Mouse (Mus musculus) thymus, adult 2 months (tissue): ENCODE measurements around the gene Hist1h2ai. TPM values are rescaled to one million over a fixed set of nuclear protein-coding genes. Genes with fewer than 3 reads are reported as not detected.
"Not testable (repeated sequence)": the region's sequence is repeated elsewhere in the genome, so short reads cannot be mapped to it uniquely, and the experiment has no call there.

ENCODE experiments used
- DNase-seq: peaks from one replicate; pipeline ENCODE4 v3.0.0; 2021
- H3K27ac ChIP-seq: fragments of 200-500 bp; 2 replicates; pipeline ENCODE4 v1.5.1; 2012; ENCODE audit warnings: low read length, control low read depth; ENCODE audit not compliant: control insufficient read depth, insufficient read depth
- H3K27me3 ChIP-seq: fragments of 200-500 bp; 2 replicates; pipeline ENCODE4 v1.6.1; 2012; ENCODE audit warnings: mild to moderate bottlenecking, low read length, moderate library complexity, mixed read lengths; ENCODE audit not compliant: control insufficient read depth, insufficient read depth
- H3K36me3 ChIP-seq: fragments of 200-500 bp; 2 replicates; pipeline ENCODE4 v1.6.1; 2012; ENCODE audit warnings: mild to moderate bottlenecking, low read length, moderate library complexity; ENCODE audit not compliant: control insufficient read depth, insufficient read depth
- H3K4me1 ChIP-seq: fragments of 200-500 bp; replicated peaks from 2 replicates; pipeline ENCODE4 v1.6.1; 2012; ENCODE audit warnings: low read length; ENCODE audit not compliant: control insufficient read depth, insufficient read depth
- H3K4me3 ChIP-seq: fragments of 200-500 bp; 2 replicates; pipeline ENCODE4 v1.5.1; 2012; ENCODE audit warnings: mild to moderate bottlenecking, low read length, control low read depth, moderate library complexity; ENCODE audit not compliant: control insufficient read depth, insufficient read depth
- CTCF ChIP-seq: fragments of 200-500 bp; IDR thresholded peaks from 2 replicates; pipeline ENCODE4 v1.5.1; 2012; ENCODE audit warnings: mild to moderate bottlenecking, control low read depth, low read length, moderate library complexity, borderline replicate concordance; ENCODE audit not compliant: control insufficient read depth, poor library complexity, insufficient read depth; ENCODE audit errors: extremely low read depth
- POLR2A ChIP-seq: fragments of 200-500 bp; IDR thresholded peaks from 2 replicates; pipeline ENCODE4 v1.6.1; 2012; ENCODE audit warnings: mild to moderate bottlenecking, low read length, control low read depth, moderate library complexity; ENCODE audit not compliant: control insufficient read depth, poor library complexity, insufficient read depth; ENCODE audit errors: extremely low read depth
- WGBS: fragments of 180-500 bp; shearing (Covaris S2); methylation state at CpG from one replicate; pipeline ENCODE4 v1.1.7; 2018; 5-methylcytosine and 5-hydroxymethylcytosine counted together
- polyA plus RNA-seq: library from polyadenylated mRNA; depleted of rRNA; stranded (reverse); fragments of >200 nt; gene quantifications from 2 replicates; pipeline ENCODE4 v1.2.3, GENCODE M21; 2012

Gene Hist1h2ai
- polyA plus RNA-seq, 1 experiment: 227 TPM

- H3K36me3 ChIP-seq, H3K4me1 ChIP-seq, H3K27me3 ChIP-seq: not testable (repeated sequence)
- Histone ChIP-seq H3K27ac (peak within 1 kb of the TSS; percentile 67), H3K4me3 (peak within 1 kb of the TSS; percentile 52)
- peak; percentile 54; the same call in 1 of the 2 replicates for TF ChIP-seq POLR2A
- DNase-seq: peak; percentile 67
- WGBS: under 1% methylated on average over 37 of the region's 37 CpGs
Measured at GRCm38 (mm10) chr13:21721757-21722372, 5.6 kb downstream of the Hist1h2ai start, which contains the start of gene Hist1h2bm. Hist1h2bm (plus strand) TSS chr13:21722044.

- TF ChIP-seq POLR2A: peak; percentile 5; the same call in 1 of the 2 replicates
- no peak for TF ChIP-seq CTCF
- H3K4me3 ChIP-seq: peak overlapping the region; percentile 52
- no peaks in the 10 kb centered on the region for H3K27me3 ChIP-seq
- 7% methylated on average over 11 of the region's 11 CpGs for WGBS
- H3K4me1 ChIP-seq: peaks cover 5% of the 10 kb centered on the region
- H3K36me3 ChIP-seq: no peaks in the 10 kb centered on the region
- H3K27ac ChIP-seq: peak overlapping the region; percentile 63
- no peak for DNase-seq
Measured at GRCm38 (mm10) chr13:21722373-21722925, 6.2 kb downstream of the Hist1h2ai start.

GRCm38 (mm10) chr13:21722993-21723836, 7.0 kb downstream of the Hist1h2ai start:
- no peak overlapping the region for H3K4me3 ChIP-seq
- peaks cover 5% of the 10 kb centered on the region for H3K4me1 ChIP-seq
- no peaks in the 10 kb centered on the region for H3K36me3 ChIP-seq
- TF ChIP-seq POLR2A (no peak), CTCF (no peak)
- peak overlapping the region; percentile 45 for H3K27ac ChIP-seq
- peak; percentile 46 for DNase-seq
- no peaks in the 10 kb centered on the region for H3K27me3 ChIP-seq
- WGBS: 51% methylated on average over 5 of the region's 5 CpGs

- no peak for DNase-seq
- 89% methylated on average over 11 of the region's 11 CpGs for WGBS
- Histone ChIP-seq H3K27me3 (no peaks in the 10 kb centered on the region), H3K27ac (no peak overlapping the region), H3K36me3 (no peaks in the 10 kb centered on the region), H3K4me1 (no peaks in the 10 kb centered on the region), H3K4me3 (no peak overlapping the region)
- TF ChIP-seq POLR2A: no peak
- TF ChIP-seq CTCF: no peak
Measured at GRCm38 (mm10) chr13:21727948-21728572, 11.8 kb downstream of the Hist1h2ai start.

GRCm38 (mm10) chr13:21729544-21729943, 13.3 kb downstream of the Hist1h2ai start:
- no peak for TF ChIP-seq CTCF
- TF ChIP-seq POLR2A: no peak
- WGBS: 76% methylated on average over 1 of the region's 1 CpGs
- peaks cover 6% of the 10 kb centered on the region; the same call in 1 of the 2 replicates for H3K4me1 ChIP-seq

GRCm38 (mm10) chr13:21733466-21733865, 17.2 kb downstream of the Hist1h2ai start:
- Histone ChIP-seq H3K4me3 (no peak overlapping the region), H3K27me3 (no peaks in the 10 kb centered on the region), H3K36me3 (no peaks in the 10 kb centered on the region), H3K4me1 (peaks cover 6% of the 10 kb centered on the region; the same call in 1 of the 2 replicates), H3K27ac (no peak overlapping the region)
- no peak for TF ChIP-seq CTCF
- TF ChIP-seq POLR2A: no peak
- peak; percentile 32 for DNase-seq
- 84% methylated on average over 5 of the region's 5 CpGs for WGBS

More at GRCm38 (mm10) chr13:21729544-21729943, 13.3 kb downstream of the Hist1h2ai start:
- Histone ChIP-seq H3K27me3 (no peaks in the 10 kb centered on the region), H3K36me3 (no peaks in the 10 kb centered on the region), H3K27ac (no peak overlapping the region), H3K4me3 (no peak overlapping the region)
- no peak for DNase-seq
